Comparison of ENCODE assay signal across 9 mouse cellular contexts in the genomic region with DNA sequence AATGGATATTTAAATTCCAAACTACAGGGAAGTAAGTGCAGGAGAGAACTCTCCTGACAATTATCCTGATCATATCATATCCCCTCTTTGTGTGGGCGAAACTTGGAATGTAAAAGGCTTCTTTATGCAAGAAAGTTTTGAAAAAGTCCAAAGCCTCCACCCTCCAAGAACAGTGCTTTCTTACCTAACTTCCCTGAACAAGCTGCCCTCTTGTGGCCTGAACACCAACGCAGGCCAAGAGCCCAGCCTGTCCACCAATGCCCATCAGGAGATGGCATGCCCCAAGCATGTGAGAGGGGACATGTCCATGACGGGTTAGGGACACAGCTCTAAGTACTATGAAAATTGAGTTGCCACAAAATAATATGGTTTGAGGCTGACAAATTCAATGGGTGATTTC.
DNase-seq lines count a peak whose midpoint lies in the region; ATAC-seq and TF ChIP-seq lines count a peak whose summit lies in the region.
"Had no signal": no experiment of that assay in that cellular context is flagged by ENCODE, and none has a peak within 500 bp of the region (broad histone marks: within the 10 kb centered on the region; RNA-seq: fewer than 3 reads in every experiment).

No protein-coding gene starts in this region.

- no peaks in the 10 kb centered on the region for H3K36me3 ChIP-seq in heart, adult 2 months (ENCODE audit: control insufficient read depth, insufficient read depth, low read length)
- no peaks in the 10 kb centered on the region for H3K36me3 ChIP-seq in thymus, adult 2 months (ENCODE audit: control insufficient read depth, insufficient read depth, low read length)

- DNase-seq in heart, adult 2 months = no peak
- DNase-seq in heart, postnatal 14 days = no peak
- DNase-seq in thymus, adult 2 months = peak; percentile 25
- no peak for DNase-seq in thymus, adult 18-20 months
- DNase-seq in kidney, postnatal 36 days = peak; percentile 67 to 79
- peak; percentile 39 for DNase-seq in thymus, postnatal 4 days
- DNase-seq in MN1 (ENCODE audit: low spot score) = no peak
- DNase-seq: gastrocnemius, postnatal 25 days had no signal

- TF ChIP-seq CTCF in heart, adult 2 months (IDR thresholded peaks at IDR 0.05) = peak; percentile 47
- peak; percentile 26; the same call in 1 of the 2 replicates for TF ChIP-seq CTCF in thymus, adult 2 months (IDR thresholded peaks at IDR 0.05; ENCODE audit: borderline replicate concordance, control insufficient read depth, extremely low read depth, insufficient read depth, low read length, poor library complexity)

- no peak overlapping the region for H3K9ac ChIP-seq in heart, adult 2 months (ENCODE audit: low read depth, low read length)

- H3K27me3 ChIP-seq in heart, adult 2 months (ENCODE audit: control insufficient read depth, insufficient read depth, low read length) = no peaks in the 10 kb centered on the region
- H3K27me3 ChIP-seq in thymus, adult 2 months (ENCODE audit: control insufficient read depth, insufficient read depth, low read length) = no peaks in the 10 kb centered on the region

- no peak for TF ChIP-seq EP300 in heart, adult 2 months (IDR thresholded peaks at IDR 0.05; ENCODE audit: insufficient read depth, low read depth, low read length)

- 67% methylated on average over 3 of the region's 3 CpGs for WGBS in heart, adult 2 months
- WGBS in thymus, adult 2 months = 74% methylated on average over 3 of the region's 3 CpGs

- H3K4me1 ChIP-seq in heart, adult 2 months (ENCODE audit: control insufficient read depth, insufficient read depth, low read length) = no peaks in the 10 kb centered on the region
- H3K4me1 ChIP-seq in thymus, adult 2 months (replicated peaks; ENCODE audit: control insufficient read depth, insufficient read depth, low read length) = 0 out of 2 replicates have a peak, but pooled peaks cover 2% of the 10 kb centered on the region

- no peak overlapping the region for H3K27ac ChIP-seq in heart, adult 2 months
- no peak overlapping the region for H3K27ac ChIP-seq in thymus, adult 2 months (ENCODE audit: control insufficient read depth, insufficient read depth, low read length)

- intact Hi-C loops in heart, adult 2 months (cut with DNase I) = no loop called here
- intact Hi-C loops in heart, postnatal 14 days (cut with DNase I) = no loop called here

- no peaks in the 10 kb centered on the region for H3K79me2 ChIP-seq in heart, adult 2 months (replicated peaks; ENCODE audit: control insufficient read depth, insufficient read depth, low read length)

- ATAC-seq in activated CD4-positive, CD25-positive, alpha-beta regulatory T cell, adult 4 months = no peak

- no peak for TF ChIP-seq POLR2A in heart, adult 2 months (IDR thresholded peaks at IDR 0.05; ENCODE audit: insufficient read depth, low read depth, low read length)
- no peak for TF ChIP-seq POLR2A in thymus, adult 2 months (IDR thresholded peaks at IDR 0.05; ENCODE audit: control insufficient read depth, extremely low read depth, insufficient read depth, low read length, poor library complexity)

- no peak overlapping the region for H3K4me3 ChIP-seq in heart, adult 2 months
- no peak overlapping the region for H3K4me3 ChIP-seq in thymus, adult 2 months (ENCODE audit: control insufficient read depth, insufficient read depth, low read length)

Comparison
In these comparisons a context has a peak if more than half of its experiments do, and no peak if none do; other contexts are left out.
1. DNase-seq: peak in thymus, adult 2 months (single experiment), kidney, postnatal 36 days (2 of 2) and thymus, postnatal 4 days (single experiment); none in heart, adult 2 months (0 of 2), heart, postnatal 14 days (0 of 2), thymus, adult 18-20 months (0 of 2) and MN1 (single experiment).